Mouse (Mus musculus) regulatory T cell (primary cell): ENCODE data around the gene Pip5kl1.

Source experiments
- in situ Hi-C: fragments of 300-600 bp; cut with MboI, MseI; formaldehyde crosslinking; loops from one replicate; pipeline ENCODE4 v1.15.1; 2025; ENCODE audit warnings: high pct_unique_total_duplicates

Gene Pip5kl1

GRCm38 (mm10) chr2:32608141-32608777 is 33.7 kb downstream of the Pip5kl1 start:
- in situ Hi-C loops: no loop called here

GRCm38 (mm10) chr2:32608778-32609435 is 34.3 kb downstream of the Pip5kl1 start:
- in situ Hi-C loops: no loop called here

- in situ Hi-C loops: no loop called here
Observed at GRCm38 (mm10) chr2:32610610-32611229, 36.1 kb downstream of the Pip5kl1 start.

- in situ Hi-C loops: no loop called here
Observed at GRCm38 (mm10) chr2:32612274-32612673, 37.7 kb downstream of the Pip5kl1 start.

GRCm38 (mm10) chr2:32617109-32617508 is 42.5 kb downstream of the Pip5kl1 start:
- in situ Hi-C loops: no loop called here

GRCm38 (mm10) chr2:32617601-32618000 is 43.0 kb downstream of the Pip5kl1 start:
- in situ Hi-C loops: no loop called here

- in situ Hi-C loops: no loop called here
Observed at GRCm38 (mm10) chr2:32618051-32618450, 43.5 kb downstream of the Pip5kl1 start.

GRCm38 (mm10) chr2:32620682-32621516 is 46.3 kb downstream of the Pip5kl1 start:
- in situ Hi-C loops: no loop called here

GRCm38 (mm10) chr2:32621517-32621859 is 46.9 kb downstream of the Pip5kl1 start, which contains the start of gene Ak1:
Gene Ak1 (plus strand): TSS chr2:32621758.
- in situ Hi-C loops: no loop called here

- in situ Hi-C loops: no loop called here
Observed at GRCm38 (mm10) chr2:32624111-32624748, 49.6 kb downstream of the Pip5kl1 start.

- in situ Hi-C loops: no loop called here
Observed at GRCm38 (mm10) chr2:32625212-32625872, 50.7 kb downstream of the Pip5kl1 start.

- in situ Hi-C loops: no loop called here
Observed at GRCm38 (mm10) chr2:32625873-32626694, 51.5 kb downstream of the Pip5kl1 start.

- in situ Hi-C loops: no loop called here
Observed at GRCm38 (mm10) chr2:32627266-32628043, 52.9 kb downstream of the Pip5kl1 start.

- in situ Hi-C loops: no loop called here
Observed at GRCm38 (mm10) chr2:32628044-32628550, 53.5 kb downstream of the Pip5kl1 start.

GRCm38 (mm10) chr2:32628729-32629128 is 54.1 kb downstream of the Pip5kl1 start:
- in situ Hi-C loops: no loop called here

GRCm38 (mm10) chr2:32629276-32629976 is 54.8 kb downstream of the Pip5kl1 start:
- in situ Hi-C loops: no loop called here

- in situ Hi-C loops: loop anchor here (5.0 kb wide), 1 partner anchor 42 kb away; no protein-coding TSS in a partner anchor
Observed at GRCm38 (mm10) chr2:32630036-32630435, 55.4 kb downstream of the Pip5kl1 start.

- in situ Hi-C loops: loop anchor here (5.0 kb wide), 1 partner anchor 41 kb away; no protein-coding TSS in a partner anchor
Observed at GRCm38 (mm10) chr2:32631046-32631445, 56.4 kb downstream of the Pip5kl1 start.
